Mouse (Mus musculus): ENCODE data around the gene Abhd5.
"Not testable (repeated sequence)": the region's sequence is repeated elsewhere in the genome, so short reads cannot be mapped to it uniquely, and the experiment has no call there.

The Abhd5 gene

GRCm38 (mm10) chr9:122351303-122352024, at the start of gene Abhd5:
Gene Abhd5, plus strand, starts transcription at chr9:122351608.
- peak; percentile 94 for DNase-seq (ENCODE audit: low spot score)

- no peak for DNase-seq (ENCODE audit: low spot score)
These were observed 46.1 kb upstream of the Abhd5 start for GRCm38 (mm10) chr9:122305302-122305701.

- DNase-seq (ENCODE audit: low spot score) = no peak
These were observed 42.1 kb upstream of the Abhd5 start for GRCm38 (mm10) chr9:122309013-122309980.

GRCm38 (mm10) chr9:122310613-122311049, 40.8 kb upstream of the Abhd5 start:
- peak; percentile 96 for DNase-seq (ENCODE audit: low spot score)

- DNase-seq (ENCODE audit: low spot score) = peak; percentile 29
These were observed 40.2 kb upstream of the Abhd5 start for GRCm38 (mm10) chr9:122311051-122311760.

GRCm38 (mm10) chr9:122312296-122312990, 39.0 kb upstream of the Abhd5 start:
- DNase-seq (ENCODE audit: low spot score) = no peak

GRCm38 (mm10) chr9:122313128-122313527, 38.3 kb upstream of the Abhd5 start:
- DNase-seq (ENCODE audit: low spot score) = not testable (repeated sequence)

GRCm38 (mm10) chr9:122314386-122314785, 37.0 kb upstream of the Abhd5 start:
- DNase-seq (ENCODE audit: low spot score) = no peak

GRCm38 (mm10) chr9:122314942-122315341, 36.5 kb upstream of the Abhd5 start:
- no peak for DNase-seq (ENCODE audit: low spot score)

GRCm38 (mm10) chr9:122315501-122315900, 35.9 kb upstream of the Abhd5 start:
- peak; percentile 15 for DNase-seq (ENCODE audit: low spot score)

GRCm38 (mm10) chr9:122316562-122316961, 34.8 kb upstream of the Abhd5 start:
- DNase-seq (ENCODE audit: low spot score) = no peak

- DNase-seq (ENCODE audit: low spot score) = no peak
These were observed 30.8 kb upstream of the Abhd5 start for GRCm38 (mm10) chr9:122320626-122321025.

- DNase-seq (ENCODE audit: low spot score) = no peak
These were observed 29.1 kb upstream of the Abhd5 start for GRCm38 (mm10) chr9:122322356-122322755.

GRCm38 (mm10) chr9:122325996-122326395, 25.4 kb upstream of the Abhd5 start:
- no peak for DNase-seq (ENCODE audit: low spot score)

GRCm38 (mm10) chr9:122328199-122328598, 23.2 kb upstream of the Abhd5 start:
- no peak for DNase-seq (ENCODE audit: low spot score)

GRCm38 (mm10) chr9:122336677-122337076, 14.7 kb upstream of the Abhd5 start:
- no peak for DNase-seq (ENCODE audit: low spot score)

GRCm38 (mm10) chr9:122337510-122337931, 13.9 kb upstream of the Abhd5 start:
- DNase-seq (ENCODE audit: low spot score) = no peak

- DNase-seq (ENCODE audit: low spot score) = no peak
These were observed 11.4 kb upstream of the Abhd5 start for GRCm38 (mm10) chr9:122339972-122340371.

- DNase-seq (ENCODE audit: low spot score) = no peak
These were observed 8.0 kb upstream of the Abhd5 start for GRCm38 (mm10) chr9:122343399-122343798.

GRCm38 (mm10) chr9:122344560-122344959, 6.8 kb upstream of the Abhd5 start:
- DNase-seq (ENCODE audit: low spot score) = no peak

- DNase-seq (ENCODE audit: low spot score) = no peak
These were observed 6.1 kb upstream of the Abhd5 start for GRCm38 (mm10) chr9:122345291-122345690.

GRCm38 (mm10) chr9:122346059-122346458, 5.3 kb upstream of the Abhd5 start:
- no peak for DNase-seq (ENCODE audit: low spot score)
